Mouse (Mus musculus) heart, adult 2 months (tissue): ENCODE measurements around the gene Tbx1.

Experiments used
- CTCF ChIP-seq: fragments of 200-600 bp; IDR thresholded peaks from 2 replicates; pipeline ENCODE4 v1.8.1; 2022; ENCODE audit warnings: antibody characterized with exemption, mild to moderate bottlenecking, moderate library complexity
- POLR2A ChIP-seq: fragments of 200-500 bp; IDR thresholded peaks from 2 replicates; pipeline ENCODE4 v1.6.1; 2011; ENCODE audit warnings: mild to moderate bottlenecking, low read depth, low read length, control low read depth; ENCODE audit not compliant: insufficient read depth

- no peak for TF ChIP-seq CTCF
- no peak for TF ChIP-seq POLR2A
Observed at GRCm38 (mm10) chr16:18598006-18598405, 7.5 kb upstream of the Tbx1 start.
